Mouse (Mus musculus): ENCODE results near the gene Cpsf7. TPM values are rescaled to one million over a fixed set of nuclear protein-coding genes. Genes with fewer than 3 reads are reported as not detected.

Gene Cpsf7
- 78.4 and 82.1 TPM in 2 replicates for polyA plus RNA-seq (2014; fragmentation: Nextera tagmentation; extraction: Ambion mirVana)

GRCm38 (mm10) chr19:10525106-10525901, at the start of gene Cpsf7:
TSS of gene Cpsf7 (plus strand) at chr19:10525266.
- peak within 1 kb of the TSS; percentile 94 for H3K4me3 ChIP-seq (ENCODE audit: low read depth, low read length)
- no peaks in the 10 kb centered on the region for H3K9me3 ChIP-seq (ENCODE audit: control insufficient read depth, low read length)
- WGBS: under 1% methylated on average over 77 of the region's 93 CpGs
- H3K9ac ChIP-seq (ENCODE audit: low read length): peak within 1 kb of the TSS; percentile 99
- ATAC-seq (replicated peaks; ENCODE audit: low FRiP score) (peak; percentile 95), DNase-seq (ENCODE audit: low spot score) (peak; percentile 97)
- peak within 1 kb of the TSS; percentile 96 for H3K27ac ChIP-seq (ENCODE audit: low read depth, low read length)
- H3K4me1 ChIP-seq (replicated peaks; ENCODE audit: control insufficient read depth, insufficient read depth, low read length): peaks cover 10% of the 10 kb centered on the region; the same call in 1 of the 2 replicates
- H3K36me3 ChIP-seq (ENCODE audit: control insufficient read depth, insufficient read depth, low read length): peaks cover 3% of the 10 kb centered on the region; the same call in 1 of the 2 replicates
- H3K4me2 ChIP-seq (ENCODE audit: low read depth, low read length, severe bottlenecking): peak within 1 kb of the TSS; percentile 79
- no peaks in the 10 kb centered on the region for H3K27me3 ChIP-seq (ENCODE audit: control insufficient read depth, insufficient read depth, low read length)

GRCm38 (mm10) chr19:10479541-10479940, 45.5 kb upstream of the Cpsf7 start:
- no peak overlapping the region for H3K9ac ChIP-seq (ENCODE audit: low read length)
- no peaks in the 10 kb centered on the region for H3K27me3 ChIP-seq (ENCODE audit: control insufficient read depth, insufficient read depth, low read length)
- H3K4me1 ChIP-seq (replicated peaks; ENCODE audit: control insufficient read depth, insufficient read depth, low read length): peaks cover 4% of the 10 kb centered on the region; the same call in 1 of the 2 replicates
- H3K4me2 ChIP-seq (ENCODE audit: low read depth, low read length, severe bottlenecking): no peak overlapping the region
- no peaks in the 10 kb centered on the region for H3K36me3 ChIP-seq (ENCODE audit: control insufficient read depth, insufficient read depth, low read length)
- H3K27ac ChIP-seq (ENCODE audit: low read depth, low read length): no peak overlapping the region
- 71% methylated on average over 4 of the region's 4 CpGs for WGBS
- ATAC-seq (replicated peaks; ENCODE audit: low FRiP score) (no peak), DNase-seq (ENCODE audit: low spot score) (no peak)
- H3K4me3 ChIP-seq (ENCODE audit: low read depth, low read length): no peak overlapping the region
- no peaks in the 10 kb centered on the region for H3K9me3 ChIP-seq (ENCODE audit: control insufficient read depth, low read length)

GRCm38 (mm10) chr19:10482703-10483102, 42.4 kb upstream of the Cpsf7 start, which contains the start of gene Ppp1r32:
TSS of gene Ppp1r32 (minus strand) at chr19:10482928.
- peak; percentile 76 for ATAC-seq (replicated peaks; ENCODE audit: low FRiP score)
- WGBS: 29% methylated on average over 6 of the region's 6 CpGs
- no peaks in the 10 kb centered on the region for H3K27me3 ChIP-seq (ENCODE audit: control insufficient read depth, insufficient read depth, low read length)

GRCm38 (mm10) chr19:10486264-10486738, 38.8 kb upstream of the Cpsf7 start:
- H3K27ac ChIP-seq (ENCODE audit: low read depth, low read length): no peak overlapping the region
- H3K4me1 ChIP-seq (replicated peaks; ENCODE audit: control insufficient read depth, insufficient read depth, low read length): peaks cover 4% of the 10 kb centered on the region; the same call in 1 of the 2 replicates
- H3K27me3 ChIP-seq (ENCODE audit: control insufficient read depth, insufficient read depth, low read length): no peaks in the 10 kb centered on the region
- no peak overlapping the region for H3K9ac ChIP-seq (ENCODE audit: low read length)
- no peak overlapping the region for H3K4me2 ChIP-seq (ENCODE audit: low read depth, low read length, severe bottlenecking)
- H3K36me3 ChIP-seq (ENCODE audit: control insufficient read depth, insufficient read depth, low read length): no peaks in the 10 kb centered on the region
- DNase-seq (ENCODE audit: low spot score) (peak; percentile 69), ATAC-seq (replicated peaks; ENCODE audit: low FRiP score) (peak; percentile 81)
- H3K4me3 ChIP-seq (ENCODE audit: low read depth, low read length): no peak overlapping the region
- H3K9me3 ChIP-seq (ENCODE audit: control insufficient read depth, low read length): no peaks in the 10 kb centered on the region
- 25% methylated on average over 9 of the region's 9 CpGs for WGBS

More at GRCm38 (mm10) chr19:10482703-10483102, 42.4 kb upstream of the Cpsf7 start, which contains the start of gene Ppp1r32:
- Histone ChIP-seq H3K4me2 (ENCODE audit: low read depth, low read length, severe bottlenecking) (no peak within 1 kb of the TSS), H3K9ac (ENCODE audit: low read length) (no peak within 1 kb of the TSS), H3K27ac (ENCODE audit: low read depth, low read length) (no peak within 1 kb of the TSS), H3K4me3 (ENCODE audit: low read depth, low read length) (no peak within 1 kb of the TSS), H3K9me3 (ENCODE audit: control insufficient read depth, low read length) (no peaks in the 10 kb centered on the region), H3K4me1 (replicated peaks; ENCODE audit: control insufficient read depth, insufficient read depth, low read length) (peaks cover 4% of the 10 kb centered on the region; the same call in 1 of the 2 replicates), H3K36me3 (ENCODE audit: control insufficient read depth, insufficient read depth, low read length) (no peaks in the 10 kb centered on the region)
- peak; percentile 77 for DNase-seq (ENCODE audit: low spot score)

- Histone ChIP-seq H3K4me1 (replicated peaks; ENCODE audit: control insufficient read depth, insufficient read depth, low read length) (no peaks in the 10 kb centered on the region), H3K36me3 (ENCODE audit: control insufficient read depth, insufficient read depth, low read length) (no peaks in the 10 kb centered on the region), H3K9me3 (ENCODE audit: control insufficient read depth, low read length) (no peaks in the 10 kb centered on the region), H3K27ac (ENCODE audit: low read depth, low read length) (no peak overlapping the region), H3K27me3 (ENCODE audit: control insufficient read depth, insufficient read depth, low read length) (no peaks in the 10 kb centered on the region), H3K4me3 (ENCODE audit: low read depth, low read length) (no peak overlapping the region), H3K4me2 (ENCODE audit: low read depth, low read length, severe bottlenecking) (no peak overlapping the region), H3K9ac (ENCODE audit: low read length) (no peak overlapping the region)
- no peak for DNase-seq (ENCODE audit: low spot score)
- 95% methylated on average over 1 of the region's 1 CpGs for WGBS
- ATAC-seq (replicated peaks; ENCODE audit: low FRiP score): no peak
Measured at GRCm38 (mm10) chr19:10495670-10496069, 29.4 kb upstream of the Cpsf7 start.

- Histone ChIP-seq H3K9me3 (ENCODE audit: control insufficient read depth, low read length) (no peaks in the 10 kb centered on the region), H3K9ac (ENCODE audit: low read length) (no peak overlapping the region), H3K36me3 (ENCODE audit: control insufficient read depth, insufficient read depth, low read length) (peaks cover 4% of the 10 kb centered on the region; the same call in 1 of the 2 replicates), H3K27ac (ENCODE audit: low read depth, low read length) (no peak overlapping the region), H3K4me3 (ENCODE audit: low read depth, low read length) (no peak overlapping the region), H3K27me3 (ENCODE audit: control insufficient read depth, insufficient read depth, low read length) (no peaks in the 10 kb centered on the region), H3K4me2 (ENCODE audit: low read depth, low read length, severe bottlenecking) (no peak overlapping the region), H3K4me1 (replicated peaks; ENCODE audit: control insufficient read depth, insufficient read depth, low read length) (no peaks in the 10 kb centered on the region)
- DNase-seq (ENCODE audit: low spot score) (peak; percentile 33), ATAC-seq (replicated peaks; ENCODE audit: low FRiP score) (no peak)
- 45% methylated on average over 2 of the region's 2 CpGs for WGBS
Measured at GRCm38 (mm10) chr19:10496976-10497375, 28.1 kb upstream of the Cpsf7 start.

GRCm38 (mm10) chr19:10497512-10498160, 27.4 kb upstream of the Cpsf7 start:
- 66% methylated on average over 8 of the region's 8 CpGs for WGBS
- H3K4me1 ChIP-seq (replicated peaks; ENCODE audit: control insufficient read depth, insufficient read depth, low read length): no peaks in the 10 kb centered on the region
- no peak overlapping the region for H3K4me2 ChIP-seq (ENCODE audit: low read depth, low read length, severe bottlenecking)
- H3K4me3 ChIP-seq (ENCODE audit: low read depth, low read length): no peak overlapping the region
- no peaks in the 10 kb centered on the region for H3K9me3 ChIP-seq (ENCODE audit: control insufficient read depth, low read length)
- ATAC-seq (replicated peaks; ENCODE audit: low FRiP score): no peak
- H3K36me3 ChIP-seq (ENCODE audit: control insufficient read depth, insufficient read depth, low read length): peaks cover 5% of the 10 kb centered on the region; the same call in 1 of the 2 replicates
- DNase-seq (ENCODE audit: low spot score): peak; percentile 44
- H3K9ac ChIP-seq (ENCODE audit: low read length): no peak overlapping the region
- H3K27me3 ChIP-seq (ENCODE audit: control insufficient read depth, insufficient read depth, low read length): no peaks in the 10 kb centered on the region
- no peak overlapping the region for H3K27ac ChIP-seq (ENCODE audit: low read depth, low read length)

GRCm38 (mm10) chr19:10500581-10500980, 24.5 kb upstream of the Cpsf7 start:
- peak; percentile 38 for DNase-seq (ENCODE audit: low spot score)
- Histone ChIP-seq H3K4me2 (ENCODE audit: low read depth, low read length, severe bottlenecking) (no peak overlapping the region), H3K36me3 (ENCODE audit: control insufficient read depth, insufficient read depth, low read length) (peaks cover 5% of the 10 kb centered on the region; the same call in 1 of the 2 replicates), H3K27me3 (ENCODE audit: control insufficient read depth, insufficient read depth, low read length) (no peaks in the 10 kb centered on the region), H3K9ac (ENCODE audit: low read length) (no peak overlapping the region), H3K9me3 (ENCODE audit: control insufficient read depth, low read length) (no peaks in the 10 kb centered on the region), H3K4me3 (ENCODE audit: low read depth, low read length) (no peak overlapping the region), H3K27ac (ENCODE audit: low read depth, low read length) (no peak overlapping the region), H3K4me1 (replicated peaks; ENCODE audit: control insufficient read depth, insufficient read depth, low read length) (no peaks in the 10 kb centered on the region)
- WGBS: 91% methylated on average over 8 of the region's 8 CpGs
- no peak for ATAC-seq (replicated peaks; ENCODE audit: low FRiP score)

Data from forebrain, embryonic 11.5 days (tissue).